Mouse (Mus musculus) liver, adult 2 months (tissue): ENCODE data around the gene Slc43a2. TPM values are rescaled to one million over a fixed set of nuclear protein-coding genes. Genes with fewer than 3 reads are reported as not detected.

Experiments
- DNase-seq: peaks from one replicate; pipeline ENCODE4 v3.0.0-alpha.2; 2011; ENCODE audit warnings: low read depth, low spot score; ENCODE audit errors: extremely low read depth
- H3K27ac ChIP-seq: fragments of 200-500 bp; replicated peaks from 2 replicates; pipeline ENCODE4 v1.5.1; 2012; ENCODE audit warnings: low read depth, mild to moderate bottlenecking, control low read depth, inconsistent platforms, low read length; ENCODE audit not compliant: insufficient read depth
- H3K27me3 ChIP-seq: fragments of 200-500 bp; 2 replicates; pipeline ENCODE4 v1.6.1; 2012; ENCODE audit warnings: mild to moderate bottlenecking, moderate library complexity, low read length, inconsistent platforms; ENCODE audit not compliant: control insufficient read depth, insufficient read depth
- H3K36me3 ChIP-seq: fragments of 200-500 bp; 2 replicates; pipeline ENCODE4 v1.6.1; 2012; ENCODE audit warnings: low read length, inconsistent platforms; ENCODE audit not compliant: control insufficient read depth, insufficient read depth
- H3K4me1 ChIP-seq: fragments of 200-500 bp; 2 replicates; pipeline ENCODE4 v1.6.1; 2011; ENCODE audit warnings: low read length; ENCODE audit not compliant: control insufficient read depth, insufficient read depth
- H3K4me3 ChIP-seq: fragments of 200-500 bp; 2 replicates; pipeline ENCODE4 v1.5.1; 2011; ENCODE audit warnings: low read depth, mild to moderate bottlenecking, control low read depth, low read length, moderate library complexity; ENCODE audit not compliant: insufficient read depth
- H3K79me2 ChIP-seq: fragments of 200-500 bp; 2 replicates; pipeline ENCODE4 v1.6.1; 2012; ENCODE audit warnings: inconsistent platforms, mild to moderate bottlenecking, low read length, moderate library complexity; ENCODE audit not compliant: control insufficient read depth, insufficient read depth
- H3K9ac ChIP-seq: fragments of 200-500 bp; 2 replicates; pipeline ENCODE4 v1.6.1; 2012; ENCODE audit warnings: low read depth, mild to moderate bottlenecking, control low read depth, inconsistent platforms, low read length
- CTCF ChIP-seq: fragments of 200-500 bp; IDR thresholded peaks from 2 replicates; pipeline ENCODE4 v1.5.1; 2011; ENCODE audit warnings: low read depth, low read length, control low read depth
- POLR2A ChIP-seq: fragments of 200-500 bp; IDR thresholded peaks from 2 replicates; pipeline ENCODE4 v1.6.1; 2011; ENCODE audit warnings: low read length, control low read depth; ENCODE audit not compliant: insufficient read depth; ENCODE audit errors: extremely low read depth
- WGBS: fragments of 180-500 bp; shearing (Covaris S2); methylation state at CpG from one replicate; pipeline ENCODE4 v1.1.7; 2018; 5-methylcytosine and 5-hydroxymethylcytosine counted together
- polyA plus RNA-seq: library from polyadenylated mRNA; depleted of rRNA; stranded (reverse); fragments of >200 nt; gene quantifications from 2 replicates; pipeline ENCODE4 v1.2.3, GENCODE M21; 2012
- total RNA-seq: library from RNA; depleted of rRNA; stranded (reverse); fragments of >200 nt; gene quantifications from 2 replicates; pipeline ENCODE4 v1.2.3, GENCODE M21; 2014

Slc43a2 gene
- total and polyA plus RNA-seq, 2 experiments, result 4.1 to 8.0 TPM

- 92% methylated on average over 12 of the region's 12 CpGs for WGBS
Measured at GRCm38 (mm10) chr11:75536255-75537024, 4.9 kb downstream of the Slc43a2 start.

GRCm38 (mm10) chr11:75537025-75537414 lies 5.5 kb downstream of the Slc43a2 start:
- no peak overlapping the region for H3K27ac ChIP-seq
- WGBS, result 80% methylated on average over 8 of the region's 8 CpGs

More at GRCm38 (mm10) chr11:75536255-75537024, 4.9 kb downstream of the Slc43a2 start:
- TF ChIP-seq POLR2A, result no peak
- no peak for TF ChIP-seq CTCF
- H3K36me3 ChIP-seq, result no peaks in the 10 kb centered on the region
- no peak overlapping the region for H3K27ac ChIP-seq
- no peaks in the 10 kb centered on the region for H3K79me2 ChIP-seq
- no peak overlapping the region for H3K4me3 ChIP-seq
- H3K4me1 ChIP-seq, result no peaks in the 10 kb centered on the region
- DNase-seq, result no peak
- H3K9ac ChIP-seq, result no peak overlapping the region
- H3K27me3 ChIP-seq, result no peaks in the 10 kb centered on the region

GRCm38 (mm10) chr11:75537491-75538183 lies 6.1 kb downstream of the Slc43a2 start:
- no peak for DNase-seq
- H3K36me3 ChIP-seq, result no peaks in the 10 kb centered on the region
- H3K4me3 ChIP-seq, result no peak overlapping the region
- H3K4me1 ChIP-seq, result no peaks in the 10 kb centered on the region
- H3K79me2 ChIP-seq, result no peaks in the 10 kb centered on the region
- H3K27me3 ChIP-seq, result no peaks in the 10 kb centered on the region
- 0 out of 2 replicates have a peak overlapping the region, but pooled peaks have one; percentile 0 for H3K9ac ChIP-seq
- TF ChIP-seq CTCF (no peak), POLR2A (no peak)
- 70% methylated on average over 11 of the region's 11 CpGs for WGBS
- H3K27ac ChIP-seq, result peak overlapping the region; percentile 16; the same call in 1 of the 2 replicates

More at GRCm38 (mm10) chr11:75537025-75537414, 5.5 kb downstream of the Slc43a2 start:
- no peak overlapping the region for H3K9ac ChIP-seq
- H3K79me2 ChIP-seq, result no peaks in the 10 kb centered on the region
- no peaks in the 10 kb centered on the region for H3K27me3 ChIP-seq
- no peak for DNase-seq
- no peak for TF ChIP-seq CTCF
- TF ChIP-seq POLR2A, result no peak
- no peaks in the 10 kb centered on the region for H3K36me3 ChIP-seq
- H3K4me1 ChIP-seq, result no peaks in the 10 kb centered on the region
- H3K4me3 ChIP-seq, result no peak overlapping the region

- Histone ChIP-seq H3K9ac (no peak overlapping the region), H3K4me3 (no peak overlapping the region), H3K27me3 (no peaks in the 10 kb centered on the region), H3K36me3 (no peaks in the 10 kb centered on the region), H3K4me1 (no peaks in the 10 kb centered on the region), H3K79me2 (no peaks in the 10 kb centered on the region), H3K27ac (peak overlapping the region; percentile 16; the same call in 1 of the 2 replicates)
- WGBS, result 73% methylated on average over 9 of the region's 9 CpGs
- TF ChIP-seq POLR2A, result no peak
- TF ChIP-seq CTCF, result no peak
- no peak for DNase-seq
Measured at GRCm38 (mm10) chr11:75538184-75538969, 6.9 kb downstream of the Slc43a2 start.

- DNase-seq, result no peak
- H3K79me2 ChIP-seq, result no peaks in the 10 kb centered on the region
- no peaks in the 10 kb centered on the region for H3K27me3 ChIP-seq
- WGBS, result 84% methylated on average over 13 of the region's 13 CpGs
- no peak for TF ChIP-seq POLR2A
- TF ChIP-seq CTCF, result no peak
- no peak overlapping the region for H3K9ac ChIP-seq
- no peak overlapping the region for H3K4me3 ChIP-seq
- no peak overlapping the region for H3K27ac ChIP-seq
- no peaks in the 10 kb centered on the region for H3K4me1 ChIP-seq
- H3K36me3 ChIP-seq, result no peaks in the 10 kb centered on the region; the same call in 1 of the 2 replicates
Measured at GRCm38 (mm10) chr11:75538970-75539299, 7.4 kb downstream of the Slc43a2 start.
